Mouse (Mus musculus) thymus, postnatal 14 days (tissue): ENCODE measurements around the gene Xlr5a.
"Not testable (repeated sequence)": the region's sequence is repeated elsewhere in the genome, so short reads cannot be mapped to it uniquely, and the experiment has no call there.

ENCODE experiments used
- DNase-seq: peaks from one replicate; pipeline ENCODE4 v3.0.0; 2021

Gene Xlr5a

GRCm38 (mm10) chrX:73143218-73143618, 149.6 kb downstream of the Xlr5a start:
- not testable (repeated sequence) for DNase-seq

GRCm38 (mm10) chrX:73122859-73123829, 169.6 kb downstream of the Xlr5a start:
- DNase-seq = not testable (repeated sequence)

DNA sequence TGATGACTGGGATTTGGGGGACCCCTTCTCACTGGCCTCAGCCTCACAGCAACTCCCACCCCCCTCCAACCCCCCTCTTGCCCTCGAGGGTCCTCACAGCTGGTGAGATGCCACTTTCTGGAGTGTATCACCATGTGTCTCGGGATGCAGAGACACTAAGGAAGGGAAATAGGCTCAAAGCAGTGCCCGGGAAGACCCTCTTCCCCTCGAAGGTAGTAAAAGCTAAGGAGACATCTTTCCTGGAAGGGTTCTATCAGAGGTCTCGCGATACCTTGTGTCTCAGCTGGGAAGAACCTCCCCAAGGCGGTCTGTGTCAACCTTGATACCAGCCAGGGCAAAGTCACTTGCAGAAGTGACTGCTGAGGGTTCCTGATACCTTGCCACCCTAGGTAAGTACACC, 176.0 kb downstream of the Xlr5a start, which contains the start of gene Gm14685:
TSS of gene Gm14685 (plus strand) at position 301 of the 400 bp plus-strand sequence.
- DNase-seq = not testable (repeated sequence)

GRCm38 (mm10) chrX:73096941-73097508, 195.8 kb downstream of the Xlr5a start, which contains the start of gene Xlr3a:
TSS of gene Xlr3a (minus strand) at chrX:73097095.
- peak; percentile 14 for DNase-seq

DNA sequence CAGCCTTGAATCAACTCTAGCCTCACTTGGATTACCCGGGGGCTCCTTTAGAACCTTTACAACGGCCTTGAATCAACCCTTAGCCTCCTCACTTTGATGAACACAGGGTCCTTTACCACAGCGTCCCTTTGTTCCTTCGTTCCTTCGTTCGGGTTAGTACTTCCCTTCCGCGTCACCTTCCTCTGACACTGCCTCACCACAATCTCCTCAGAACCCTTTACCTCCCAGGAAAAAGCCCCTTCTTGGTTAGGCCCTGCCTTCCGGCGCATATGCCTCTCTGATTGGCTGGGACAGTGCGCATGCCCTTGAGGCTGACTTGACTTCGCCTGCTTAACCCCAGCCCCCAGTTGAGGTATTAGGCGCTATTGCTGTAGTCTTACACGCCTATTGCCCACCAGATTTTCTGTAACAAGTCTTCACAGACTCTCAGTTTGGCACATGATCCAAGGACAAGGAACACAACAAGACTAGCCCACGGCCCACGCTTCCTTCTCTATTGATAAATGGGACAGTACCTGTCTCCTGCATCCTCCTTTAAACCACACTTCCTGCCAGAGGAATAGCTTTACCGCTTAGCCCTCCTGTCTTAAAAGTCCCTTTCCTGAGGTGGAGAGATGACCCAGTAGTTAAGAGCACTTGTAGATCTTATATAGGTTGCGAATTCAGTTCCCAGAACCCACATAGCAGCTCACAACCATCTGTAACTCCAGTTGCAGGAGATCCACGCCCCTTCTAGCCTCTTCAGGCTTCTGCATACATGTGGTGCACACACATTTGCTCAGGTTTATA, 210.3 kb downstream of the Xlr5a start, which contains the start of gene Xlr4a:
TSS of gene Xlr4a (minus strand) at position 212 of the 789 bp plus-strand sequence.
- DNase-seq = peak; percentile 47

- DNase-seq = not testable (repeated sequence)
Measured at GRCm38 (mm10) chrX:73066765-73067312, 225.9 kb downstream of the Xlr5a start.

DNA sequence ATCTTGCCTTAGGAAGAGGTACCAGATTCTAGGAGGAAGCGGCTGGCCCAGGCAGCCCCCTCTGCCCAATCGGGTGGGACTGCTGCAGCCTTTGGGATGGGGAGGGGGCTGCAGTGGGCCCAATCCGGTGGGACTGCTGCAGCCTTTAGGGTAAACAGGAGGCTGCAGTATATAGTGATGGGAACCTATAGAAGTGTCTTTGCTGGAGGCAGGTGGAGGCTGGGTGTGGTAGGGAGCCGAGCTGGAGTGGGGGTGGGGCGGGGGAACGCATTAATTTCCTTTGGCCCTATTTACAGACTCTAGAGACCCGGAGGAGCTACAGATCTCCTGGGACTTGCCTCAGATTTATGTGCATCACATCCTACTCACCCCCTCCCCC, 228.4 kb downstream of the Xlr5a start, which contains the start of gene Pnma3:
TSS of gene Pnma3 (plus strand) at position 373 of the 379 bp plus-strand sequence.
- no peak for DNase-seq

DNA sequence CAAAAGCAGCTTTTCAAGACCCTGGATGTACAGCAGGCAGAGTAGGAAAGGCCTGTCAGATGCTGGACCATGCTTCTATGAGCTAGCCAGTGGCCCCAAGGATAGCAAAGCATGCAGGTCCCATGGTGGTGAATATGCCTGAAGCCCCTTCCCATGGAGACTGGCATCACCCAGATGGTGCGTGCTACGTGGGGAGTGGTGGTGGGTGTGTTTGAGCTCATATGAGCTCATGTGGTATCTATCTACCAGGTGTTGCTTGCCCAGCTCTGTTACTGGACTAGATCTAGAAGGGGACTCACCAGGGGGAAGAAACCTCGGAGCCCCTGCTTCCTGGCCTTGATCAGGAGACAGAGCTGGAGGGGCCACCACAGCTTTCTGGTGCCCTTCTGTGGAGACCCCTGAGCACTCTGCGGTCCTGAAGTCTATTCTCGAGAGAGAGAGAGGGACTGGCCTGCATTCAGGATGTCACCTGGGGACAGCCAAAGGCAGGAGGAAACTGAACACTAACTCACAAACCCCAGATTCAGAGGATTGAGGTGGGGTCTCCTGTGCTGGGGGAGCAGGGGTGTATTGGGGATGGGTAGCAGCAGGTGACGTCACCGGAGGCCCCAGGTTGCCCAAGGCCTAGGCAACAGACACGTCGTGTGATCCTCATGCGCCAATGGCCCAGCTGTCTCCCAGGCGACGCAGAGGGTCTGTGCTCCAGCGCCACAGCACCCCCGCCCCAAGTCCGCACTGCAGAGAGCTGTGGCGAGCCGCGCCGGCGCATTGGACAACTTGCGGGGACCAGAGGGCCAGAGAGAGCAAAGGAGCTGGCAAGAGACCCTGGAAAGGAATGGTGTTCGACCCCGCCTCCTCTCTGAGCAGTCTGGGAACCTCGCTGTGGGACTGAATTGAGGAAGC, 229.0 kb downstream of the Xlr5a start:
- DNase-seq = no peak

DNA sequence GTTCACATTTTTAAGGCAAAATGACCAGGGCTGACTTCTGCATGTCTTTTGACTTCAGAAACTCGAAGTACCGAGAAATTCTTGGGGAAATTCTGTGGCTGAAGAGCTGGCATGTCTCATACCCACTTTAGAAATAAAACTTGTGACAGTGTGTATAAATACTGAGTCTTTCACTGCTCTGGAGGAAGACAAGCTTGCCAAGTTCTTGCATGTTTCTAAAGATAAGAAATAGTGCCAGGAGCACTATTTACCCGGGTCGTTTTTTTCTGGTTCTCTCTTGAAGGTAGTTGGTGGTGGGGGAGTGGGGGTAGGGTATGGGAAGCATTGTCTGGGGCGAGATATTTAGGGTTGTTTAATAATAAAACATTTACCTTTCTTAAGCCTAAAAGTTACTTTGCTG, 230.5 kb downstream of the Xlr5a start:
- DNase-seq = no peak

DNA sequence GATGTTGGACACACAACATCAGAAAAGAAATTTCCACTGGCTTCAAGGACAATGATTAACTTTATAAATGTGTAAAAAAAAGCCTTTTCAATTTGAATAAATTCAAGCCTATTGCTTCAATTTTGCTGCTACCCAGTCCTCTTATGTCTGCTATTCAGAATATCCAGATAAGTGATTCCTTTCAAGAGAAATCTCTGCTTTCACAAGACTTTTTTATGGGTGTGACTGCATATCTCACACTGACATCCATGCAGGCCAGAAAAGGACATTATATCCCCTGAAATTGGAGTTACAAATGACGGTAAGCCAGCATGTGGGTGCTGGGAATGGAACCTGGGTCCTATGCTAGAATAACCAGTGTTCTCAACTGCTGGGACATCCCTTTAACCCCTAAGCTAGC, 231.2 kb downstream of the Xlr5a start:
- no peak for DNase-seq
